Mouse (Mus musculus) erythroblast, embryonic 14.5 days (primary cell): ENCODE measurements around the gene Chchd5.

Experiments used
- GATA1 ChIP-seq: IDR thresholded peaks from 2 replicates; pipeline ENCODE4 v1.6.1; 2012; ENCODE audit warnings: low read length, inconsistent platforms, mixed read lengths
- TAL1 ChIP-seq: IDR thresholded peaks from 3 replicates; pipeline ENCODE4 v1.6.1; 2012; ENCODE audit warnings: low read length, inconsistent platforms, mixed read lengths

GRCm38 (mm10) chr2:129118061-129118460, 11.4 kb upstream of the Chchd5 start:
- TF ChIP-seq GATA1 (no peak), TAL1 (no peak)
